Mouse (Mus musculus) kidney, adult 2 months (tissue): ENCODE measurements around the gene Naa35.

Experiments used
- CTCF ChIP-seq: fragments of 200-500 bp; conservative IDR thresholded peaks from 2 replicates; pipeline ENCODE4 v1.5.1; 2011; ENCODE audit warnings: low read depth, mild to moderate bottlenecking, control low read depth, low read length, moderate library complexity, mixed read lengths; ENCODE audit not compliant: insufficient read depth, insufficient read length
- POLR2A ChIP-seq: fragments of 200-500 bp; IDR thresholded peaks from one replicate; pipeline ENCODE4 v1.6.1; 2011; ENCODE audit warnings: low read depth, low read length, control low read depth

DNA sequence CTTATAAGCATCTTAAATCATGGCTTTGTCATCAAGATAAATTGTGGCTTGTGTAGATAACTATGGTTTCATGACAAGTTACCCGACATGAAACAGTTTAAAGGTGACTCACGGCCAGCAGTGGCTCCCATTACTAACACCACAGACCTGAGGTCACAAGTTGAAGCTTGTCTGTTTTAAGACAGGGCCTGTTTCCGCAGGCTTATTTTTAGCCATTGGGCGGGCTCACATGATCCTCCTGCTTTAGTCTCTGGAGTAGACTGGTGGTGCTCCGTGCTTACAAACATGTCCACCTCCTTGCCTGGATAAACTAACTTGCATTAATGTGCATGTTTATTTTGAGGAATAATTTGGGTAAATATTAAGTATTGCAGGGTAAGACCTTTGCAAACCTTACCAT, 39.8 kb downstream of the Naa35 start:
- no peak for TF ChIP-seq CTCF
- no peak for TF ChIP-seq POLR2A
